Mouse (Mus musculus) ES-E14 (cell line): ENCODE data around the gene Vmn2r10. TPM values are rescaled to one million over a fixed set of nuclear protein-coding genes. Genes with fewer than 3 reads are reported as not detected.
"Not testable (repeated sequence)": the region's sequence is repeated elsewhere in the genome, so short reads cannot be mapped to it uniquely, and the experiment has no call there.

ENCODE experiments used
- DNase-seq: peaks from one replicate; pipeline ENCODE4 v3.0.0-alpha.2; 2013; ENCODE audit warnings: low read depth, low spot score
- H3K27ac ChIP-seq: 2 replicates; pipeline ENCODE4 v1.5.1; 2012; ENCODE audit warnings: low read depth, mild to moderate bottlenecking, low read length, moderate library complexity, mixed read lengths; ENCODE audit not compliant: poor library complexity, insufficient read depth, severe bottlenecking
- H3K36me3 ChIP-seq: 2 replicates; pipeline ENCODE4 v1.6.1; 2012; ENCODE audit warnings: mild to moderate bottlenecking, low read length, moderate library complexity, mixed read lengths; ENCODE audit not compliant: control insufficient read depth, poor library complexity, insufficient read depth, severe bottlenecking
- H3K4me1 ChIP-seq, 2 experiments: fragments of 150-350 bp in 1 of 2; sonication (generic) in 1 of 2; 2 replicates each; pipeline ENCODE4 v1.6.1; 2012; ENCODE audit warnings: low read length in 2 of 2, mild to moderate bottlenecking in 1 of 2, mixed read lengths in 1 of 2; ENCODE audit not compliant: control insufficient read depth in 2 of 2, insufficient read depth in 2 of 2, poor library complexity in 1 of 2
- H3K4me3 ChIP-seq, 2 experiments: fragments of 150-350 bp in 1 of 2; sonication (generic) in 1 of 2; 2 replicates each; pipeline ENCODE4 v1.5.1; 2012; ENCODE audit warnings: low read length in 2 of 2, low read depth in 1 of 2, mild to moderate bottlenecking in 1 of 2, mixed read lengths in 1 of 2; ENCODE audit not compliant: insufficient read depth in 1 of 2, poor library complexity in 1 of 2, severe bottlenecking in 1 of 2
- H3K9ac ChIP-seq: 2 replicates; pipeline ENCODE4 v1.6.1; 2012; ENCODE audit warnings: low read depth, mild to moderate bottlenecking, low read length, mixed read lengths; ENCODE audit not compliant: poor library complexity, insufficient read depth, severe bottlenecking
- H3K9me3 ChIP-seq: fragments of 150-350 bp; sonication (generic); 2 replicates; pipeline ENCODE4 v1.6.1; 2012; ENCODE audit warnings: low read depth, mild to moderate bottlenecking, low read length; ENCODE audit not compliant: control insufficient read depth, insufficient read depth
- CHD2 ChIP-seq: IDR thresholded peaks from 2 replicates; pipeline ENCODE4 v1.6.1; 2014; ENCODE audit warnings: mild to moderate bottlenecking, low read depth, low read length, inconsistent platforms
- HCFC1 ChIP-seq: IDR thresholded peaks from 2 replicates; pipeline ENCODE4 v1.6.1; 2012; ENCODE audit warnings: low read length, inconsistent platforms, borderline replicate concordance; ENCODE audit not compliant: insufficient read depth
- MAFK ChIP-seq: IDR thresholded peaks from 2 replicates; pipeline ENCODE4 v1.6.1; 2014; ENCODE audit warnings: mild to moderate bottlenecking, low read depth, low read length, inconsistent platforms; ENCODE audit not compliant: insufficient read depth
- ZC3H11A ChIP-seq: IDR thresholded peaks from 2 replicates; pipeline ENCODE4 v1.6.1; 2012; ENCODE audit warnings: low read depth, mild to moderate bottlenecking, inconsistent platforms, low read length, borderline replicate concordance
- ZNF384 ChIP-seq: IDR thresholded peaks from 2 replicates; pipeline ENCODE4 v1.6.1; 2012; ENCODE audit warnings: low read depth, low read length, inconsistent platforms
- in situ Hi-C, 2 experiments: fragments of 600-800 bp; cut with MboI; formaldehyde crosslinking; loops; one replicate each; pipeline ENCODE4 v1.15.1; 2025; ENCODE audit warnings: low sequenced_read_pairs in 2 of 2, inconsistent platforms in 1 of 2; ENCODE audit not compliant: unreplicated experiment in 2 of 2
- total RNA-seq: library from RNA; depleted of rRNA; stranded (reverse); fragments of 300-350 nt; gene quantifications from 2 replicates; pipeline ENCODE4 v1.2.3, GENCODE M21; 2012; rRNA removed

Gene Vmn2r10
- total RNA-seq: not detected in 2 replicates

- H3K4me3 ChIP-seq, H3K9ac ChIP-seq, H3K27ac ChIP-seq, in situ Hi-C loops, H3K4me1 ChIP-seq, H3K36me3 ChIP-seq, DNase-seq, H3K9me3 ChIP-seq: not testable (repeated sequence)
Measured at GRCm38 (mm10) chr5:109006427-109006826, at the start of gene Vmn2r10. Gene Vmn2r10 (minus strand): TSS chr5:109006527.

DNA sequence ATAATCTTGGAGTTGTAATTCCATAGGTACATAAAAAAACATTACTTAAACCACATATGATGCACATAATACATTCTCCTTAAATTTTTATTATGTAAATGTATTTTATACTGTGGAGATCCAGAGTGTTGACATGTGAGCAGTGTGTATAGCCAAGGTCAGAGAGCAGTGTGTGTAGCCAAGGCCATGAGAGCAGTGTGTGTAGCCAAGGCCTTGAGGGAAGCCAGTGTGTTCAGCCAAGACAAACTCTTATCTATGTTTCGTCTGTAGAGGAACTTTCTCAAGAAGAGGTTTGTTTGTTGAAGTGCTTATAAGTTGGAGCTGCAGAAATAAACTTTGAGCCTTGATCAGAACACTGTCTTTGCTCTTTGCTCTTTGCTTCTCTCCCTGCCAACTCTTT, 49.0 kb upstream of the Vmn2r10 start:
- TF ChIP-seq ZNF384 (no peak), ZC3H11A (no peak), MAFK (no peak), HCFC1 (no peak), CHD2 (no peak)
- Histone ChIP-seq H3K36me3 (no peaks in the 10 kb centered on the region), H3K4me1 (no peaks in the 10 kb centered on the region), H3K9me3 (no peaks in the 10 kb centered on the region), H3K9ac (no peak overlapping the region), H3K4me3 (no peak overlapping the region), H3K27ac (no peak overlapping the region)
- no peak for DNase-seq
- in situ Hi-C loops: no loop called here

DNA sequence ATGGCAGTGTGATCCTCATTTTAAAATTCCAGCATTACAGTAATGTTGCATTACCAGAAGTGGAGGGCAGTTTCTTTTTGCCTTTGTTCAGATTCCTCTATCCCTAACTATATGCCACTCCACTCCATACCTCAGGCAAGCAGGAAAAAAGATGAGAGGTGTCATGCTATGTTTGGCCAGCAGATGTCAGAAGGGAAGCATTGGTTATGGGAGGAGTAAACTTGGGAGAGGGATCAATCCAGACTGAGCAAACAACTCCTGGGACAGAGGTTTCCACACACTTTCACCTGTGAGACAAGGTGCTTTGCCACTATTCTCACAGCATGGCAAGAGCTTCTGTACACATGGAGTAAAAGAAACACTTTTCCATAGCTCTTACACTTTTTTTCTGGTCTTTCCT, 26.3 kb upstream of the Vmn2r10 start:
- no peaks in the 10 kb centered on the region for H3K9me3 ChIP-seq
- TF ChIP-seq HCFC1 (no peak), ZC3H11A (peak; percentile 30; the same call in 1 of the 2 replicates), ZNF384 (no peak), MAFK (no peak), CHD2 (no peak)
- peak; percentile 45 for DNase-seq
- H3K4me3 ChIP-seq: no peak overlapping the region
- H3K36me3 ChIP-seq: no peaks in the 10 kb centered on the region
- H3K4me1 ChIP-seq: no peaks in the 10 kb centered on the region
- H3K9ac ChIP-seq: no peak overlapping the region
- H3K27ac ChIP-seq: no peak overlapping the region
- in situ Hi-C loops: no loop called here

- H3K4me1 ChIP-seq: no peaks in the 10 kb centered on the region
- H3K27ac ChIP-seq: no peak overlapping the region
- H3K9me3 ChIP-seq: no peaks in the 10 kb centered on the region
- H3K4me3 ChIP-seq: no peak overlapping the region
- no peak for TF ChIP-seq ZC3H11A
- TF ChIP-seq HCFC1: no peak
- no peak for TF ChIP-seq ZNF384
- TF ChIP-seq CHD2: no peak
- no peak for TF ChIP-seq MAFK
- no peaks in the 10 kb centered on the region for H3K36me3 ChIP-seq
- no peak overlapping the region for H3K9ac ChIP-seq
- in situ Hi-C loops: no loop called here
- no peak for DNase-seq
Measured at GRCm38 (mm10) chr5:108988924-108989323, 17.4 kb downstream of the Vmn2r10 start.

Other genes starting within 250 kb of the Vmn2r10 start
- 0.31 TPM in 1 of 2 replicates, not detected in the other for gene Rnf212, start 231.5 kb downstream of the Vmn2r10 start, total RNA-seq
- gene Tmed11, start 211.2 kb downstream of the Vmn2r10 start, total RNA-seq: not detected in 2 replicates
- gene Vmn2r8, start 197.7 kb downstream of the Vmn2r10 start, total RNA-seq: not detected in 2 replicates
- gene Vmn2r9, start 153.9 kb downstream of the Vmn2r10 start, total RNA-seq: not detected in 2 replicates
- not detected in 2 replicates for gene Vmn2r11, start 53.0 kb upstream of the Vmn2r10 start, total RNA-seq
- gene Vmn2r12, start 91.4 kb upstream of the Vmn2r10 start, total RNA-seq: not detected in 2 replicates
- not detected in 2 replicates for gene Vmn2r13, start 185.7 kb upstream of the Vmn2r10 start, total RNA-seq
- not detected in 2 replicates for gene Vmn2r14, start 218.2 kb upstream of the Vmn2r10 start, total RNA-seq